Mouse (Mus musculus): ENCODE data around the gene Zfp286. TPM values are rescaled to one million over a fixed set of nuclear protein-coding genes. Genes with fewer than 3 reads are reported as not detected.
A peak's percentile ranks its signal among the peaks of the same experiment; 100 is the strongest.
"Not testable (repeated sequence)": the region's sequence is repeated elsewhere in the genome, so short reads cannot be mapped to it uniquely, and the experiment has no call there.

The Zfp286 gene
- polyA plus RNA-seq, 1 experiment from 2014 or later, result 29.0 TPM

- no peak overlapping the region for H3K4me2 ChIP-seq
- ATAC-seq (ENCODE audit: low FRiP score), result no peak
- 83% methylated on average over 9 of the region's 9 CpGs for WGBS
- H3K36me3 ChIP-seq, result no peaks in the 10 kb centered on the region
- peaks cover 10% of the 10 kb centered on the region for H3K4me1 ChIP-seq (replicated peaks)
- no peaks in the 10 kb centered on the region for H3K9me3 ChIP-seq
- H3K4me3 ChIP-seq, result no peak overlapping the region
- no peak overlapping the region for H3K27ac ChIP-seq
- H3K9ac ChIP-seq, result no peak overlapping the region
- peaks cover 12% of the 10 kb centered on the region; the same call in 1 of the 2 replicates for H3K27me3 ChIP-seq
These were observed 28.4 kb downstream of the Zfp286 start for GRCm38 (mm10) chr11:62760755-62761457.

- Histone ChIP-seq H3K4me2 (no peak overlapping the region), H3K4me1 (replicated peaks) (peaks cover 10% of the 10 kb centered on the region), H3K27ac (no peak overlapping the region), H3K9me3 (no peaks in the 10 kb centered on the region), H3K4me3 (no peak overlapping the region), H3K36me3 (no peaks in the 10 kb centered on the region), H3K9ac (no peak overlapping the region), H3K27me3 (peaks cover 16% of the 10 kb centered on the region; the same call in 1 of the 2 replicates)
- ATAC-seq (ENCODE audit: low FRiP score), result no peak
- 86% methylated on average over 11 of the region's 11 CpGs for WGBS
These were observed 30.8 kb downstream of the Zfp286 start for GRCm38 (mm10) chr11:62758491-62758890.

GRCm38 (mm10) chr11:62757906-62758305, 31.4 kb downstream of the Zfp286 start:
- no peaks in the 10 kb centered on the region for H3K9me3 ChIP-seq
- H3K36me3 ChIP-seq, result no peaks in the 10 kb centered on the region
- H3K27me3 ChIP-seq, result peaks cover 16% of the 10 kb centered on the region; the same call in 1 of the 2 replicates
- H3K4me2 ChIP-seq, result no peak overlapping the region
- H3K9ac ChIP-seq, result no peak overlapping the region
- ATAC-seq (ENCODE audit: low FRiP score), result no peak
- peaks cover 10% of the 10 kb centered on the region for H3K4me1 ChIP-seq (replicated peaks)
- H3K27ac ChIP-seq, result no peak overlapping the region
- WGBS, result 82% methylated on average over 6 of the region's 6 CpGs
- H3K4me3 ChIP-seq, result no peak overlapping the region

GRCm38 (mm10) chr11:62757143-62757507, 32.1 kb downstream of the Zfp286 start:
- peaks cover 18% of the 10 kb centered on the region; the same call in 1 of the 2 replicates for H3K27me3 ChIP-seq
- peak overlapping the region; percentile 57 for H3K4me2 ChIP-seq
- no peaks in the 10 kb centered on the region for H3K9me3 ChIP-seq
- H3K4me3 ChIP-seq, result peak overlapping the region; percentile 39
- H3K4me1 ChIP-seq (replicated peaks), result peaks cover 10% of the 10 kb centered on the region
- WGBS, result 11% methylated on average over 7 of the region's 7 CpGs
- peak overlapping the region; percentile 65; the same call in 1 of the 2 replicates for H3K9ac ChIP-seq
- no peaks in the 10 kb centered on the region for H3K36me3 ChIP-seq
- no peak; the same call in 1 of the 2 replicates for ATAC-seq (ENCODE audit: low FRiP score)
- no peak overlapping the region for H3K27ac ChIP-seq

- Histone ChIP-seq H3K4me2 (peak overlapping the region; percentile 57), H3K4me1 (replicated peaks) (peaks cover 10% of the 10 kb centered on the region), H3K9ac (peak overlapping the region; percentile 65), H3K4me3 (peak overlapping the region; percentile 39), H3K27ac (0 out of 2 replicates have a peak overlapping the region, but pooled peaks have one; percentile 52), H3K27me3 (peaks cover 18% of the 10 kb centered on the region; the same call in 1 of the 2 replicates), H3K36me3 (no peaks in the 10 kb centered on the region), H3K9me3 (no peaks in the 10 kb centered on the region)
- peak; percentile 97 for ATAC-seq (ENCODE audit: low FRiP score)
- 8% methylated on average over 36 of the region's 36 CpGs for WGBS
These were observed 32.7 kb downstream of the Zfp286 start for GRCm38 (mm10) chr11:62756456-62757142.

- WGBS, result 91% methylated on average over 8 of the region's 8 CpGs
- H3K36me3 ChIP-seq, result no peaks in the 10 kb centered on the region
- no peak within 1 kb of the TSS for H3K27ac ChIP-seq
- H3K4me2 ChIP-seq, result no peak within 1 kb of the TSS
- no peak within 1 kb of the TSS for H3K4me3 ChIP-seq
- H3K9ac ChIP-seq, result no peak within 1 kb of the TSS
- no peak for ATAC-seq (ENCODE audit: low FRiP score)
- H3K4me1 ChIP-seq (replicated peaks), result peaks cover 10% of the 10 kb centered on the region
- H3K9me3 ChIP-seq, result no peaks in the 10 kb centered on the region
- H3K27me3 ChIP-seq, result peaks cover 15% of the 10 kb centered on the region
These were observed 36.5 kb downstream of the Zfp286 start, which contains the start of gene Gm10428 for GRCm38 (mm10) chr11:62752780-62753179. Gene Gm10428, plus strand, starts transcription at chr11:62753100.

GRCm38 (mm10) chr11:62752191-62752590, 37.1 kb downstream of the Zfp286 start:
- no peaks in the 10 kb centered on the region for H3K36me3 ChIP-seq
- 78% methylated on average over 11 of the region's 11 CpGs for WGBS
- H3K9me3 ChIP-seq, result no peaks in the 10 kb centered on the region
- H3K4me1 ChIP-seq (replicated peaks), result peaks cover 7% of the 10 kb centered on the region
- no peak overlapping the region for H3K27ac ChIP-seq
- H3K4me3 ChIP-seq, result no peak overlapping the region
- peaks cover 13% of the 10 kb centered on the region for H3K27me3 ChIP-seq
- no peak overlapping the region for H3K9ac ChIP-seq
- no peak for ATAC-seq (ENCODE audit: low FRiP score)
- H3K4me2 ChIP-seq, result no peak overlapping the region

- H3K4me2 ChIP-seq; H3K9me3 ChIP-seq; H3K4me3 ChIP-seq; ATAC-seq (ENCODE audit: low FRiP score); H3K9ac ChIP-seq; H3K27ac ChIP-seq; H3K36me3 ChIP-seq: not testable (repeated sequence)
- Histone ChIP-seq H3K27me3 (peaks cover 11% of the 10 kb centered on the region), H3K4me1 (replicated peaks) (peaks cover 10% of the 10 kb centered on the region; the same call in 1 of the 2 replicates)
- 94% methylated on average over 13 of the region's 13 CpGs for WGBS
These were observed 39.8 kb downstream of the Zfp286 start for GRCm38 (mm10) chr11:62749445-62749844.

GRCm38 (mm10) chr11:62748062-62748461, 41.2 kb downstream of the Zfp286 start:
- Histone ChIP-seq H3K4me3 (no peak overlapping the region), H3K27me3 (peaks cover 11% of the 10 kb centered on the region), H3K27ac (no peak overlapping the region), H3K9me3 (no peaks in the 10 kb centered on the region), H3K36me3 (no peaks in the 10 kb centered on the region), H3K4me1 (replicated peaks) (peaks cover 10% of the 10 kb centered on the region; the same call in 1 of the 2 replicates), H3K4me2 (no peak overlapping the region), H3K9ac (no peak overlapping the region)
- WGBS, result 77% methylated on average over 4 of the region's 4 CpGs
- no peak for ATAC-seq (ENCODE audit: low FRiP score)

GRCm38 (mm10) chr11:62747227-62747626, 42.0 kb downstream of the Zfp286 start:
- WGBS, result 79% methylated on average over 9 of the region's 9 CpGs
- no peak overlapping the region for H3K9ac ChIP-seq
- ATAC-seq (ENCODE audit: low FRiP score), result no peak
- no peaks in the 10 kb centered on the region for H3K9me3 ChIP-seq
- no peak overlapping the region for H3K4me2 ChIP-seq
- H3K27ac ChIP-seq, result no peak overlapping the region
- peaks cover 10% of the 10 kb centered on the region; the same call in 1 of the 2 replicates for H3K4me1 ChIP-seq (replicated peaks)
- no peaks in the 10 kb centered on the region for H3K36me3 ChIP-seq
- H3K27me3 ChIP-seq, result peaks cover 9% of the 10 kb centered on the region
- H3K4me3 ChIP-seq, result no peak overlapping the region

GRCm38 (mm10) chr11:62746001-62746533, 43.2 kb downstream of the Zfp286 start:
- peak; percentile 79 for ATAC-seq (ENCODE audit: low FRiP score)
- Histone ChIP-seq H3K9ac (peak overlapping the region; percentile 58), H3K4me2 (peak overlapping the region; percentile 57), H3K27me3 (peaks cover 9% of the 10 kb centered on the region), H3K4me1 (replicated peaks) (peaks cover 10% of the 10 kb centered on the region; the same call in 1 of the 2 replicates), H3K4me3 (peak overlapping the region; percentile 44), H3K9me3 (no peaks in the 10 kb centered on the region), H3K27ac (no peak overlapping the region), H3K36me3 (no peaks in the 10 kb centered on the region)
- WGBS, result 3% methylated on average over 27 of the region's 27 CpGs

GRCm38 (mm10) chr11:62744103-62744502, 45.2 kb downstream of the Zfp286 start:
- Histone ChIP-seq H3K27me3 (peaks cover 9% of the 10 kb centered on the region), H3K4me2 (no peak overlapping the region), H3K9ac (no peak overlapping the region), H3K4me3 (no peak overlapping the region), H3K36me3 (no peaks in the 10 kb centered on the region), H3K9me3 (no peaks in the 10 kb centered on the region), H3K4me1 (replicated peaks) (peaks cover 10% of the 10 kb centered on the region; the same call in 1 of the 2 replicates), H3K27ac (no peak overlapping the region)
- ATAC-seq (ENCODE audit: low FRiP score), result 0 out of 2 replicates have a peak, but pooled peaks have one; percentile 36
- 53% methylated on average over 5 of the region's 5 CpGs for WGBS
